Mouse (Mus musculus): ENCODE data around the gene Whamm.

GRCm38 (mm10) chr7:81569851-81570250, 1.2 kb upstream of the Whamm start:
- TF ChIP-seq MAFK (IDR thresholded peaks at IDR 0.05; ENCODE audit: insufficient read depth, low read depth, low read length) (no peak), ZC3H11A (IDR thresholded peaks at IDR 0.05; ENCODE audit: borderline replicate concordance, low read depth, low read length) (no peak), CHD2 (IDR thresholded peaks at IDR 0.05; ENCODE audit: low read depth, low read length) (no peak), HCFC1 (IDR thresholded peaks at IDR 0.05; ENCODE audit: borderline replicate concordance, insufficient read depth, low read length) (no peak), ZNF384 (IDR thresholded peaks at IDR 0.05; ENCODE audit: low read depth, low read length) (no peak)

All from ES-E14 (cell line).